Mouse (Mus musculus) left cerebral cortex, adult 2 months (tissue): Measurements from ENCODE around the gene Parva. TPM values are rescaled to one million over a fixed set of nuclear protein-coding genes. Genes with fewer than 3 reads are reported as not detected.

Source experiments
- DNase-seq, 2 experiments: peaks; one replicate each; pipeline ENCODE4 v3.0.0; 2021 to 2022; ENCODE audit warnings: low spot score in 2 of 2, mixed read lengths in 1 of 2; ENCODE audit errors: extremely low spot score in 1 of 2
- H3K27ac ChIP-seq: fragments of 200-600 bp; 2 replicates; pipeline ENCODE4 v1.8.1; 2022
- H3K4me3 ChIP-seq: fragments of 200-600 bp; 2 replicates; pipeline ENCODE4 v1.8.1; 2022
- CTCF ChIP-seq: fragments of 200-600 bp; IDR thresholded peaks from 2 replicates; pipeline ENCODE4 v1.8.1; 2022; ENCODE audit warnings: antibody characterized with exemption, mild to moderate bottlenecking, moderate library complexity
- intact Hi-C: fragments of 180-260 bp; cut with DNase I; formaldehyde crosslinking; loops from one replicate; pipeline ENCODE4 v1.15.1; 2025
- total RNA-seq, 2 experiments: library from RNA; stranded (reverse); gene quantifications; 2 replicates each; pipeline ENCODE4 v1.2.3; 2021

Gene Parva
- total RNA-seq, 2 experiments from 2014 or later: 52.8 to 57.2 TPM

DNA sequence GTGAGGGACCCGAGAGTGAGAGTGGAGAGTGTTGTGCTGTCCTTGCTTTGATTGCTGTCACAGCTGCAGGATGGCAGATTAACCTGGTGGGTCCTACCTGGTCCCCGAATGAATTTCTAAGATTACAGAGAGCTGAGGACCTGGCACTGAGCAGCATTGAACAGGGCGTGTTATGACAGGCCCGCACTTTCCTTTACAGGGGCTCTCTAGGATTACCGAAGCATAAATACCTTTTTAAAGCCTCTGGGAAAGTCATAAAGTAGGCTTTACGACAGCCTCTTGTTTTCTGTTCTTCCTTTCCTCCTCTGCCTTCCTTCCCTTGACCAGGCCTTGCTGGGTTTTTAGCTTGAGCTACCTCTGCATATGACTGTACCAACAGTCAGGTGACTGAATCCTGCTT, 76.1 kb downstream of the Parva start:
- intact Hi-C loops: no loop called here
- H3K27ac ChIP-seq: no peak overlapping the region
- no peak for TF ChIP-seq CTCF
- DNase-seq: no peak
- no peak overlapping the region for H3K4me3 ChIP-seq

DNA sequence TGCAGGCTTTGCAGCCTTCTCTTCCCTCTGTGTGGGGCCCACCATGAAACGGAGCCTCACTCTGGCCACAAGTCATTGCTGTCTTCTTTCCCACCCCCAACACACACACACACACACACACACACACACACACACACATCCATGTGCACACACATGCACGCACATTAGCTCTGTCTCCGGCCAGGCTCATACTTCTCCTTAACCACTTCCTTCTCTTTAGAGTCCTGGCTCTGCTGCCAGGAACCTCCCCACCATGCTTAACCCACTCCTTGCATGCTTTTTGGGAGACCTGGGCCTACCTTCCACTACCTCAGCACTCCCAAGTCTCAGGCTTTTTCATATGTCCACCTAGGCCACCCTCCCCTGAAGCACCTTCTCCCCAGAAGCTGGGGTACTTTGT, 76.6 kb downstream of the Parva start:
- H3K4me3 ChIP-seq: no peak overlapping the region
- no peak for TF ChIP-seq CTCF
- H3K27ac ChIP-seq: no peak overlapping the region
- no peak for DNase-seq
- intact Hi-C loops: no loop called here

DNA sequence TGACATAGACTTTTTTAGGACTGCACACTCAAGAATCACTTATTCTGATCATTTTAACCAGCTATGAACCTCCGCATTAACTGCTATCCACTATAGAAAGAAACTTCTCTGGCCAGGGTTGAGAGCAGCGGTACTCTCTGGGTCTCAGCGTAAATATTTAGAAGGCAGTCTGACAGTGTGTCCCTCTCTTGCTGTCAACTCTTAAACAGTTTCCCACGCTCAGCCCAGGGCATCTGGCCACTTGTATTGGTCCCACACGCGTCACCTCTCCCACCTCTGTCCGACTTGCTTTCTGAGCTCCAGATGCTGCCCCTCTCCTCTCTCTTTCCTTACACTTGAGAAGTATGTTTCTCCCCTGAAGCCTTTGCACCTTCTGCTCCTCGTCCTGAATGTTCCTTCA, 81.8 kb downstream of the Parva start:
- DNase-seq: no peak
- intact Hi-C loops: no loop called here
- TF ChIP-seq CTCF: no peak
- H3K27ac ChIP-seq: no peak overlapping the region
- no peak overlapping the region for H3K4me3 ChIP-seq

DNA sequence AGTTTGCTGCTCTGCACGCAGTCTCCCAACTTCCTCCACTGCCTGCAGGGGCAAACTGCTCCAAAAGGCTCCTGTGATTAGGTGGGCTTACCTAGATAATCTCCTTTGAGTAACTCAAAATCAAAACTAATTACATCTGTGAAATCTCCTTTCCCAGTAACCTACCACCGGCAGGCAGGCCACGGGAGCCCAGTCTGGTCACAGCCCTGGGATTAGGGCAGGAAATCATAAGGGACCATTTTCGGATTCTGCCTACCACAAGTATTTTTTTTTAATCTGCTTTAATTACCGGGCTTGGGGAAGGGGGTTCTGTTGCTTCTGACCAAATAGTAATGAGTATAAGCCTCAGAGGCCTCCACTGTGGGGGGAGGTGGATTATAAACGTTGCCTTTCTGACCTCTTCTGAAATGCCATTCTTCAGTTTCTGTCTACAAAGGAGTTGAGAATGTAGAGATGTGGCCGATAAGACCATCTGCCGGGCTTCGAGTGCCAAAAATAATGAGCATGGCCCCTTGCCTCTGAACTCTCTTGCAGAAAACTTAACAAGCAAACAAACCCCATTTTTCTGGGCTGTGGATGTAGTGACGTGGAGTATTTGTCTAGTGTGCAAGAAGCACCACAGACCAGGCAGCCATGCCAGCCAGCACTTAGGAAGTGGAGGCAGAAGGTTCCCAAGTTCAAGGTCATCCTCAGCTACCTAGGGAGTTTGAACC, 83.2 kb downstream of the Parva start:
- no peak overlapping the region for H3K27ac ChIP-seq
- no peak for DNase-seq
- H3K4me3 ChIP-seq: no peak overlapping the region
- TF ChIP-seq CTCF: no peak
- intact Hi-C loops: no loop called here

DNA sequence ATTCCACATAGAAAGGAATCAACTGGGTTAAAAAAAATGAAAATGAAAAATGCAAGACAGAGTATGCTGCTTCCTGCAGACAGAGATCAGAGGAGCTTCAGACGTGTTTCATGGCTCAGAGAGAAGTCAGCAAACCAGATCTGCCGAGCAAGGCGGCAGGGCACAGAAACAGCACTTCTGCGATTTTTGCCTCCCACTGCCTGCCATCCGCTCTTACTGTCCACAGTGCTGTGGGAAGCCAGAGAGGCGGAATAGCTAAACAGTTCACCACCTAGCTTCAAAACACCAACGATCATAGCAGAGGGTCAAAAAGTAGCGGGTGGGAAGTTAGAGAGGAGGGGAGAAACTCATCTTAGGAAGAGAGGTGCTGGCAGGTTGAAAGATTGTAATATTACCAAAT, 84.0 kb downstream of the Parva start:
- TF ChIP-seq CTCF: no peak
- H3K4me3 ChIP-seq: no peak overlapping the region
- intact Hi-C loops: no loop called here
- H3K27ac ChIP-seq: no peak overlapping the region
- DNase-seq: no peak

DNA sequence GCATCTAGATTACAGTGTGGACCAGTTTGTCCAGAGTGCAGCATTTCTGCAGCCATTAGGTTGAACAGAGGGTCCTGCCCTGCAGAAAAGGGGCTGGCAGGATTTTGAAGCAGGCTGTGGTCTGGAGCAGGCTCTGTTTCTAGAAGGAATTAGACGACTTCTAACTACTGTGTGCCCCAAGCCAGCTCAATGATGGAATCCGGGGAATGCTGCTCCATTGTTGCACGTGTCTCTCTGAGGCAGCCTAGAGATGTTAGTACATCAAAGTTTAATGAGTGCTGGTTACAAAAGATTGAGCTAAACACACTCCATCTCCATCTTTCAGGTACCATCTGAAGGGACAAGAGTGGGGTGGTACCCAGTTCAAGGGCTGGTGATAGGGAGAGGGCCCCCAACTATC, 85.0 kb downstream of the Parva start:
- no peak for DNase-seq
- no peak overlapping the region for H3K27ac ChIP-seq
- intact Hi-C loops: no loop called here
- no peak for TF ChIP-seq CTCF
- H3K4me3 ChIP-seq: no peak overlapping the region

DNA sequence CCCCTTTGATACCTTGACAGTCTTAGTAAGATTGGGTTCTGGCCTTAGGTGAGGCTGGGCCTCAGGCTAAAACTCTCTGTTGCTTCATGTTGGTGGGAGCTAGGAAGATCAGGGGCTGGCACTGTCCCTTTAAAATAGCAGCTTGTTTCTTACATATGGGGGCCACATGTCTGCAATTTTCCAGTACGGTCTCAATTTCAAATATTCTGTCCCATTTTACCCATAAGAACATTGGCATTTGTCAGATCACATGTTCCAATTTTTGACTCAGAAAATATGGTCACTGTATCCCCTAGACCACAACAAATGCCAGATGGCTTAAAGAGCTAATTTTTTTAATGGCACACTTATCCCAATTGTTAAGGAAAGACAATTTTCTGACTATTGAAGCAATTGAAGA, 85.6 kb downstream of the Parva start:
- DNase-seq: no peak
- Histone ChIP-seq H3K4me3 (no peak overlapping the region), H3K27ac (no peak overlapping the region)
- intact Hi-C loops: no loop called here
- no peak for TF ChIP-seq CTCF

DNA sequence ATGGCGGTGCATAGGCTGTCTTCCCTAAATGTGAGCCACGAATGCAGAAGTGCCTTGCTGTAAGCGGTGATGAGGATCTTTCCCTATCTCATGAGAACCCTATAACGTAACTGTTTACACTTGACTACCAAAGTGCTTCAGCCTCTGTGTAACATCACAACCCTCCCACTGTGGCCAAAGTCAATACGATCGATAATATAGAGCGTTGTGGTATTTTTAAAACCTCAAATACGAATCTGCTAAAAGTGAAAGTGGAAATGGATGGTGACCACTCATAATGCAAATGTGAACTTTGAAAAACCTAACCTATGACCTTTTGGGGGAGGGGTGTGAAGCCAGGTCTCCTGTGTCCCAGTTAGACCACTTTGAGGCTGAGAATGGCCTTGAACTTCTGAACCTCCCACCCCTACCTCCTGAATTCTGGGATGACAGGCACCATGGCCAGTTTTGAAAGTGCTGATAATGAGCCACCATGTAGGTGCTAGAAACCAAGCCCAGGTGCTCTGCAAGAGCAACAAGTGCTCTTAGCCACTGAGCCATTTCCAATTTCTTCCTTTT, 87.4 kb downstream of the Parva start:
- intact Hi-C loops: no loop called here
- Histone ChIP-seq H3K27ac (no peak overlapping the region), H3K4me3 (no peak overlapping the region)
- no peak for DNase-seq
- no peak for TF ChIP-seq CTCF

DNA sequence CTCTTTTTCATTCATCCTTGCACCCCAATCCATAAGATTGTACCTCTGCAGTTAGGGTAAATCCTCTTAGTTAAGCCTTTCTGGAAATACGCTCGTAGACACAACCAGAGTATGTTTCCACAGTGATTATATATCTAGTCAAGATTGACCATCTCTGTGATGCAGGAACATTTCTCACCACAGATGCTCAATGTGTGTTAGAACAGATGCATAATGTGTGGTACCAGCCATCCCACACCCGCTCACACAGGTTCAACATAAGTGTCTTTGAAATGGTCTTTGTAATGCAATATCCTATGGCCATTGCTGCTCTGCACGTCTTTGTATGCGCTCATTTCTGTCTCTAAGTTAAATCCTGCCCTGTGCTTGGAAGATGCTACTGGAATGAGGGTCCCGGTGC, 98.2 kb downstream of the Parva start:
- DNase-seq: peak in 1 of 2 experiments; percentile 20
- no peak overlapping the region for H3K4me3 ChIP-seq
- intact Hi-C loops: no loop called here
- TF ChIP-seq CTCF: no peak
- H3K27ac ChIP-seq: no peak overlapping the region

DNA sequence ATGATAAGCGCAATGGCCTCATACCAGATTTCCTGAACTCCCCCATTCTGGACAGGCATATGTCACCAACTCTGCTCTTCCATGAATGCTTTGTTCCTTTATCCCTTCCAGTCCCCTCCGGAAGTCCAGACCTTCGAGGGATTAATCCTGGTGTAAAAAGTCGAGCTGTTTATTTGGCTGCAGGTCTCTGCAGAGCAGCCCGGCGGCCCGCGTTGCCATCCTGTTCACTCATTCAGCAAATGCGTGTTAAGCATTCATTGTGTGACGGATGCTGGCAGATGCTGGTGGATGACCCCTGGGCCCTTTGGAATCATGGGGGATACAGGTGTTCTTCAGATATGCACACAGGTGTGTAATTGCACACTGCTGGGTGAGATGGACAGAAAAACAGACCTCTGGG, 98.9 kb downstream of the Parva start:
- Histone ChIP-seq H3K4me3 (no peak overlapping the region), H3K27ac (no peak overlapping the region)
- TF ChIP-seq CTCF: no peak
- intact Hi-C loops: no loop called here
- no peak for DNase-seq

DNA sequence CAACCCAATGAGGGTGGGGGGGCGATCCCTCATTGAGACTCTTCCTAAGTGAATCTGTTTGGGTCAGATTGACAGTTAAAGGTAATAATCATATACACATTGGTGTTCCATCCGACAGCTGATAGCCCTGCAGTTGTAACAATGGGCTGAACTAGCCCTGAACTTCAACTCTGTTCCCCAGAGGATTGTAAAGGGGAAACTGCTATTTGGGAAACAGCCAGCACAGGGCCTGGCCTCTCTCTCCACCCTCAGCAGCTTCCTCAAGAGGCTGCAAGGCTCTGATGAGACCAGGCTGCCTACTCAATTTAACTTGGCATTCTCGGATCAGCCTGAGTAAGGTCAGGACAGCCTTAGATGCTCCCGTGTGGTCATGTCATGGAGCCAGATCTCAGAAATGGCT, 99.9 kb downstream of the Parva start:
- no peak for TF ChIP-seq CTCF
- intact Hi-C loops: no loop called here
- no peak overlapping the region for H3K4me3 ChIP-seq
- no peak overlapping the region for H3K27ac ChIP-seq
- no peak for DNase-seq

DNA sequence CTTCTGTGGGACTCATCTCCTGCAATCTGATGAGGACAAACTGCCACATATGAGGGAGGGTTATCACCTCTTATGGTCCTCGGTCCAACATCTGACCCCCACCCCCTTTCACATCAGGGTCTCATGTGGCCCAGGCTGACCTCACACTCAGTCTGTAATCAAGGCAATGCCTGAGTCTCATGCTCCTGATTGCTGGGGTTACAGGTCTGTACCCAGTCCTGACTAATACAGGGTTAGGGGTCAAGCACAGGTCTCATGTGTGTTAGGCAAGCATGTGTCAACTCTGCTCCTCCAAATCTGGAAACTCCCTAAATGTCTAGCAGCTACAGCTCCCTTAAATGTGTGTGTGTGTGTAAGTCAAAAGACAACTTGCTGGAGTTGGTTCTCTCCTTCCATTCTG, 100.8 kb downstream of the Parva start:
- no peak for DNase-seq
- Histone ChIP-seq H3K27ac (no peak overlapping the region), H3K4me3 (no peak overlapping the region)
- no peak for TF ChIP-seq CTCF
- intact Hi-C loops: no loop called here

DNA sequence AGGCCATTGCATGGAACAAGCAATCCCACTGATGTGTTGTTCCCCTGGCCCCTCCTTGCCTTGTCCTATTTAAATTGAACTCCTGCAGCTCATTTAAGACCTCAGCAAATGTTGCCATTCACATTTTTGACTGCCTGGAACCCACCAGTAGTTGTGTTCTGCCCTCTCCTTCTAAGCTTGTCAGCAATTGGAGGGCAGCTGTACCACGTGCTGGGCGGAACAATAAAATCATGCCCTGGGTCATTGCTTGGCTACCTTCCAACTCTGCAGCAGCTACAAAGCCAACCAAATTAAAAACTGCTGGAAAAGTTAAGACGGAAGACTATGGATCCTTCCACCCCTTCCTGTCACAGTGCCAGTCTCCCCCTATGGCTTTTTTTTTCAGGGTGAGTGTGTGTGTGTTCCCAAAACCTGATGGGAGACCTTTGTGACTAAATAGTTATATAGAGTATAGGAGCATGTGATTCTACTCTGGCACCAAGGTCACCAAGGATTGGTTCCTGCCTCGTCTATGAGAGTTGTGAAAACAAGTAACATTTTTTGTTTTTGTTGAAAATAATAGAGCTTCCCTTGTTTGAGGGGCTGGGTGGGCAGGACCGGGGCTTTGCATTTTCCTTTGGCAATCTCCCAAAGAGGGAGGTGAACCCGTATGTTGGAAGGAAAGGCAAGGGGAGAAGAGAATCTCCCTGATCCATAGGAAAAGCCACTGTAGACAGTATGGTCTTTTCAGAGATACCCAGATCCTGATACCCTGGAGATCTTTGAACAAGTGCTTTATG, 101.5 kb downstream of the Parva start:
- Histone ChIP-seq H3K4me3 (no peak overlapping the region), H3K27ac (no peak overlapping the region)
- intact Hi-C loops: no loop called here
- no peak for DNase-seq
- TF ChIP-seq CTCF: no peak
